Mouse (Mus musculus): ENCODE data around the gene Mindy1. TPM values are rescaled to one million over a fixed set of nuclear protein-coding genes. Genes with fewer than 3 reads are reported as not detected.

Mindy1 gene
- 42.2 and 46.5 TPM in 2 replicates for polyA plus RNA-seq (2014; fragmentation: Nextera tagmentation; extraction: Ambion mirVana)

- peak; percentile 99 for DNase-seq (ENCODE audit: low spot score)
- Histone ChIP-seq H3K4me3 (ENCODE audit: low read depth, low read length) (peak within 1 kb of the TSS; percentile 75), H3K9me3 (ENCODE audit: control insufficient read depth, low read length) (no peaks in the 10 kb centered on the region), H3K9ac (ENCODE audit: low read depth, low read length) (peak within 1 kb of the TSS; percentile 77), H3K27me3 (ENCODE audit: control insufficient read depth, insufficient read depth, low read length) (no peaks in the 10 kb centered on the region), H3K36me3 (ENCODE audit: control insufficient read depth, insufficient read depth, low read length) (no peaks in the 10 kb centered on the region), H3K27ac (ENCODE audit: low read depth, low read length) (peak within 1 kb of the TSS; percentile 90), H3K4me1 (replicated peaks; ENCODE audit: control insufficient read depth, insufficient read depth, low read length) (no peaks in the 10 kb centered on the region; the same call in 1 of the 2 replicates), H3K4me2 (replicated peaks; ENCODE audit: low read depth, low read length) (peak within 1 kb of the TSS; percentile 40)
- peak; percentile 91 for ATAC-seq (ENCODE audit: low FRiP score)
- WGBS = under 1% methylated on average over 52 of the region's 53 CpGs
Measured at GRCm38 (mm10) chr3:95281216-95282126, at the start of gene Mindy1, which contains the start of gene Prune1. Gene Mindy1 (plus strand): TSS chr3:95281345. Gene Prune1 (minus strand): TSS chr3:95282076.

GRCm38 (mm10) chr3:95232771-95233170 is 48.4 kb upstream of the Mindy1 start:
- no peak for ATAC-seq (ENCODE audit: low FRiP score)
- no peak overlapping the region for H3K9ac ChIP-seq (ENCODE audit: low read depth, low read length)
- H3K27ac ChIP-seq (ENCODE audit: low read depth, low read length) = no peak overlapping the region
- H3K4me2 ChIP-seq (replicated peaks; ENCODE audit: low read depth, low read length) = no peak overlapping the region
- no peaks in the 10 kb centered on the region for H3K9me3 ChIP-seq (ENCODE audit: control insufficient read depth, low read length)
- H3K4me3 ChIP-seq (ENCODE audit: low read depth, low read length) = no peak overlapping the region
- 0 out of 2 replicates have a peak, but pooled peaks cover 13% of the 10 kb centered on the region for H3K36me3 ChIP-seq (ENCODE audit: control insufficient read depth, insufficient read depth, low read length)
- 91% methylated on average over 7 of the region's 7 CpGs for WGBS
- H3K4me1 ChIP-seq (replicated peaks; ENCODE audit: control insufficient read depth, insufficient read depth, low read length) = peaks cover 9% of the 10 kb centered on the region
- H3K27me3 ChIP-seq (ENCODE audit: control insufficient read depth, insufficient read depth, low read length) = no peaks in the 10 kb centered on the region
- DNase-seq (ENCODE audit: low spot score) = no peak

- H3K4me3 ChIP-seq (ENCODE audit: low read depth, low read length) = no peak overlapping the region
- no peak overlapping the region for H3K4me2 ChIP-seq (replicated peaks; ENCODE audit: low read depth, low read length)
- 0 out of 2 replicates have a peak, but pooled peaks cover 17% of the 10 kb centered on the region for H3K36me3 ChIP-seq (ENCODE audit: control insufficient read depth, insufficient read depth, low read length)
- DNase-seq (ENCODE audit: low spot score) (no peak), ATAC-seq (ENCODE audit: low FRiP score) (no peak)
- no peaks in the 10 kb centered on the region for H3K27me3 ChIP-seq (ENCODE audit: control insufficient read depth, insufficient read depth, low read length)
- H3K9ac ChIP-seq (ENCODE audit: low read depth, low read length) = no peak overlapping the region
- H3K4me1 ChIP-seq (replicated peaks; ENCODE audit: control insufficient read depth, insufficient read depth, low read length) = peaks cover 9% of the 10 kb centered on the region
- no peak overlapping the region for H3K27ac ChIP-seq (ENCODE audit: low read depth, low read length)
- H3K9me3 ChIP-seq (ENCODE audit: control insufficient read depth, low read length) = no peaks in the 10 kb centered on the region
- 88% methylated on average over 16 of the region's 16 CpGs for WGBS
Measured at GRCm38 (mm10) chr3:95233303-95233980, 47.7 kb upstream of the Mindy1 start.

- H3K4me3 ChIP-seq (ENCODE audit: low read depth, low read length) = no peak overlapping the region
- 0 out of 2 replicates have a peak, but pooled peaks cover 17% of the 10 kb centered on the region for H3K36me3 ChIP-seq (ENCODE audit: control insufficient read depth, insufficient read depth, low read length)
- H3K9me3 ChIP-seq (ENCODE audit: control insufficient read depth, low read length) = no peaks in the 10 kb centered on the region
- ATAC-seq (ENCODE audit: low FRiP score) (no peak), DNase-seq (ENCODE audit: low spot score) (no peak)
- no peak overlapping the region for H3K4me2 ChIP-seq (replicated peaks; ENCODE audit: low read depth, low read length)
- peaks cover 8% of the 10 kb centered on the region for H3K4me1 ChIP-seq (replicated peaks; ENCODE audit: control insufficient read depth, insufficient read depth, low read length)
- H3K27me3 ChIP-seq (ENCODE audit: control insufficient read depth, insufficient read depth, low read length) = no peaks in the 10 kb centered on the region
- H3K27ac ChIP-seq (ENCODE audit: low read depth, low read length) = no peak overlapping the region
- no peak overlapping the region for H3K9ac ChIP-seq (ENCODE audit: low read depth, low read length)
- WGBS = 69% methylated on average over 23 of the region's 23 CpGs
Measured at GRCm38 (mm10) chr3:95235386-95236301, 45.5 kb upstream of the Mindy1 start.

- Histone ChIP-seq H3K9me3 (ENCODE audit: control insufficient read depth, low read length) (no peaks in the 10 kb centered on the region), H3K4me3 (ENCODE audit: low read depth, low read length) (no peak overlapping the region), H3K4me1 (replicated peaks; ENCODE audit: control insufficient read depth, insufficient read depth, low read length) (no peaks in the 10 kb centered on the region), H3K4me2 (replicated peaks; ENCODE audit: low read depth, low read length) (no peak overlapping the region), H3K27me3 (ENCODE audit: control insufficient read depth, insufficient read depth, low read length) (no peaks in the 10 kb centered on the region), H3K27ac (ENCODE audit: low read depth, low read length) (no peak overlapping the region), H3K9ac (ENCODE audit: low read depth, low read length) (no peak overlapping the region), H3K36me3 (ENCODE audit: control insufficient read depth, insufficient read depth, low read length) (0 out of 2 replicates have a peak, but pooled peaks cover 17% of the 10 kb centered on the region)
- 92% methylated on average over 8 of the region's 8 CpGs for WGBS
- ATAC-seq (ENCODE audit: low FRiP score) (no peak), DNase-seq (ENCODE audit: low spot score) (no peak)
Measured at GRCm38 (mm10) chr3:95237541-95238099, 43.5 kb upstream of the Mindy1 start.

GRCm38 (mm10) chr3:95239022-95239421 is 42.1 kb upstream of the Mindy1 start:
- 92% methylated on average over 6 of the region's 6 CpGs for WGBS
- Histone ChIP-seq H3K4me1 (replicated peaks; ENCODE audit: control insufficient read depth, insufficient read depth, low read length) (no peaks in the 10 kb centered on the region), H3K4me2 (replicated peaks; ENCODE audit: low read depth, low read length) (no peak overlapping the region), H3K36me3 (ENCODE audit: control insufficient read depth, insufficient read depth, low read length) (0 out of 2 replicates have a peak, but pooled peaks cover 15% of the 10 kb centered on the region), H3K27ac (ENCODE audit: low read depth, low read length) (no peak overlapping the region), H3K27me3 (ENCODE audit: control insufficient read depth, insufficient read depth, low read length) (no peaks in the 10 kb centered on the region), H3K4me3 (ENCODE audit: low read depth, low read length) (no peak overlapping the region), H3K9me3 (ENCODE audit: control insufficient read depth, low read length) (no peaks in the 10 kb centered on the region), H3K9ac (ENCODE audit: low read depth, low read length) (no peak overlapping the region)
- no peak for ATAC-seq (ENCODE audit: low FRiP score)
- DNase-seq (ENCODE audit: low spot score) = no peak

GRCm38 (mm10) chr3:95239971-95240370 is 41.2 kb upstream of the Mindy1 start:
- 90% methylated on average over 12 of the region's 12 CpGs for WGBS
- H3K4me3 ChIP-seq (ENCODE audit: low read depth, low read length) = no peak overlapping the region
- H3K27me3 ChIP-seq (ENCODE audit: control insufficient read depth, insufficient read depth, low read length) = no peaks in the 10 kb centered on the region
- ATAC-seq (ENCODE audit: low FRiP score) (no peak), DNase-seq (ENCODE audit: low spot score) (no peak)
- no peaks in the 10 kb centered on the region for H3K9me3 ChIP-seq (ENCODE audit: control insufficient read depth, low read length)
- H3K4me2 ChIP-seq (replicated peaks; ENCODE audit: low read depth, low read length) = no peak overlapping the region
- H3K36me3 ChIP-seq (ENCODE audit: control insufficient read depth, insufficient read depth, low read length) = 0 out of 2 replicates have a peak, but pooled peaks cover 11% of the 10 kb centered on the region
- H3K4me1 ChIP-seq (replicated peaks; ENCODE audit: control insufficient read depth, insufficient read depth, low read length) = no peaks in the 10 kb centered on the region
- no peak overlapping the region for H3K27ac ChIP-seq (ENCODE audit: low read depth, low read length)
- H3K9ac ChIP-seq (ENCODE audit: low read depth, low read length) = no peak overlapping the region

- H3K4me3 ChIP-seq (ENCODE audit: low read depth, low read length) = no peak overlapping the region
- 27% methylated on average over 16 of the region's 17 CpGs for WGBS
- H3K27ac ChIP-seq (ENCODE audit: low read depth, low read length) = no peak overlapping the region
- ATAC-seq (ENCODE audit: low FRiP score) = no peak
- H3K9ac ChIP-seq (ENCODE audit: low read depth, low read length) = no peak overlapping the region
- H3K4me2 ChIP-seq (replicated peaks; ENCODE audit: low read depth, low read length) = no peak overlapping the region
- H3K4me1 ChIP-seq (replicated peaks; ENCODE audit: control insufficient read depth, insufficient read depth, low read length) = no peaks in the 10 kb centered on the region
- H3K27me3 ChIP-seq (ENCODE audit: control insufficient read depth, insufficient read depth, low read length) = no peaks in the 10 kb centered on the region
- H3K9me3 ChIP-seq (ENCODE audit: control insufficient read depth, low read length) = no peaks in the 10 kb centered on the region
- no peak for DNase-seq (ENCODE audit: low spot score)
- H3K36me3 ChIP-seq (ENCODE audit: control insufficient read depth, insufficient read depth, low read length) = 0 out of 2 replicates have a peak, but pooled peaks cover 11% of the 10 kb centered on the region
Measured at GRCm38 (mm10) chr3:95240900-95241299, 40.2 kb upstream of the Mindy1 start.
